Mouse (Mus musculus): ENCODE data around the gene Gm28539.
"Not testable (repeated sequence)": the region's sequence is repeated elsewhere in the genome, so short reads cannot be mapped to it uniquely, and the experiment has no call there.

The Gm28539 gene

GRCm38 (mm10) chr16:18849521-18850190 lies 13.3 kb downstream of the Gm28539 start:
- not testable (repeated sequence) for DNase-seq (ENCODE audit: low spot score in 2 of 2)

- DNase-seq (ENCODE audit: low spot score in 2 of 2): peak in 1 of 2 experiments; percentile 58
These were observed 22.2 kb downstream of the Gm28539 start for GRCm38 (mm10) chr16:18858551-18858950.

GRCm38 (mm10) chr16:18860186-18860585 lies 23.8 kb downstream of the Gm28539 start:
- DNase-seq (ENCODE audit: low spot score in 2 of 2): no peak

DNA sequence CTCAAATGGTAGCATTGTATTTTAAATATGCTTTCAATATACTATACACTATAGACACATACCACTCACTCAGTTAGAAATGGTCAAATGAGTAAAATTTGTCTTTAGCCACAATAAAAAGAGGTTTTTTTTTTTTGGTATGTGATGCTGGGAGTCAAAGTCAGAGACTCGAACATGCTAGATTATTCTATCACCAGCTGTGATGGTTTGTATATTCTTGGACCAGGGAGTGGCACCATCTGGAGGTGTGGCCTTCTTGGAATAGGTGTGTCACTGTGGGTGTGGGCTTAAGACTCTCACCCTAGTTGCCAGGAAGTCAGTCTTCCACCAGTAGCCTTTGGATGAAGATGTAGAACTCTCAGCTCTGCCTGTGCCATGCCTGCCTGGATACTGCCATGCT lies 34.1 kb downstream of the Gm28539 start:
- DNase-seq (ENCODE audit: low spot score in 2 of 2): not testable (repeated sequence)

- DNase-seq (ENCODE audit: low spot score in 2 of 2): no peak
These were observed 39.7 kb downstream of the Gm28539 start for GRCm38 (mm10) chr16:18876091-18876441.

DNA sequence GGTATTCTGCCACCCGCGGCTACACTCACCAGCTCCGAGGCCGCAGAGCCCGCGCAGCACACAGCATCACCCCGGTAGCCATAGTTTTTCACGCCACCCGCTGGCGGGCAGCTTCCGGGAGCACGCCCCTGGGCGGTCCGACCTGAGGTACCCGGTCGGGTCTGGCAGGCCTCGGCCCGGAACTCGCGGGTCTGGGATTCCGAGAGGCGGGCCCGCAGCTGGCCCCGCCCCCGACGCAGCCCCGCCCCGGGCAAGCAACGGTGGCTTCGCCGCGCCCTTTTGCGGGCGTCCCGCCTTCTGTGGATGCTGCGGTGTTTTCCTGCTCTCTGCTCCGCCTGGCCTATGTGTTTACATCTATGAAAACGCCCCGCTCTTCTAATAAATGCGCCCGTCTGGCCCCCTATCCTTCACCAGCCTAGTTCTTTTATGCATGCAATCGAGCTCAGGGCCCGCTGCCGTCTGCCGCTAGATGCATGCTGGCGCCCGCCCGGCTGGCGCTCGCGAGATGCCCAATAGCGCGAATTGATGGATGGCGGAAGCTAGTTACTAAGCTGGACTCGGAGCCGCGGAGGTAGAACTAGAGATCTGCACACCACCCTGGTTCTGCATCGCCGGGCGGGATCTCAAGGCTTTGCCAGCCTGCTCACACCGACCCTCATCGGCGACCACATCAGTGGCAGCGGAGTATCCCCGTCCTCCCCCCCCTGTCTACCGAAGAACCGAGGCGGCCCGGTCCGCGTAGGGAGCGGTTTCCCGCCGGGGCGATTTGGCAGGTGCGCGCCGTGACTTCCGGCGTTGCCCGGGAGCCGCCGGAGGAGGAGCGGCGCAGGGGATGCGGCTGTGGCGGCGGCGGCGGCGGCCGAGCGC lies 40.3 kb downstream of the Gm28539 start, which contains the start of the genes Mrpl40 and Hira:
TSS of gene Mrpl40 (minus strand) at position 421 of the 867 bp plus-strand sequence.
TSS of gene Hira (plus strand) at position 596 of the 867 bp plus-strand sequence.
- DNase-seq (ENCODE audit: low spot score in 2 of 2): peak; percentile 93 to 96

DNA sequence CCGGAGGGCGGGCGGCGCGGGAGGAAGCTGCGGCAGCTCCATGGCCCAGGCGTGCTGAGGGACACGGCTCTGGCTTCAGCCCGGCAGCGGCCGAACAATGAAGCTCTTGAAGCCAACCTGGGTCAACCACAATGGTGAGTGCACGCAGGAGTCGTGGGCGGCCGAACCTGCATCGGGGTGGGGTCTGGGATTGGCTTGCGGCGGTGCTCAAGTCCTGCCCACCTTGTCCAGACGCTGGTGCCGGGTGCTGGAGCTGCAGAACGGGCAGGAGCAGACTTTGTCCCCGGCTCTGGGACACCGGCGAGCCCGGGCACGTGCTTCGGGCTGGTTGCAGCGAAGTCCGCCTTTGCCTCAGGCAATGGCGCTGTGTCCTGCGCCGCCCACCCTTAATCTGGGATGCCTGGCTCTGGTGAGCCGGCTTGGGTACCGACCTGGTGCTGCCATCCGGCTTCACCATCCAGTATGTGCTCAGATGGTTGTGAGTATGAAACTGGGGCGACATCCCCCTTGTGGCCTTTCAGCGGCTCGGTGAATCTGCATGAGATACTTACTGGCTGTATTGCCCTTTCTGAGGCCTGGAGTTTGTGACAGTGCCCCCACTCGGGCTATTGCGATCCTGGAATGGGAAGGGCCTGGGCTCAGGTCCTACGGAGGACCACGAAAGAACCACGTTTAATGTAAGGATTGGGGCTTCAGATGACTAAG lies 41.2 kb downstream of the Gm28539 start:
- peak; percentile 49 to 51 for DNase-seq (ENCODE audit: low spot score in 2 of 2)

DNA sequence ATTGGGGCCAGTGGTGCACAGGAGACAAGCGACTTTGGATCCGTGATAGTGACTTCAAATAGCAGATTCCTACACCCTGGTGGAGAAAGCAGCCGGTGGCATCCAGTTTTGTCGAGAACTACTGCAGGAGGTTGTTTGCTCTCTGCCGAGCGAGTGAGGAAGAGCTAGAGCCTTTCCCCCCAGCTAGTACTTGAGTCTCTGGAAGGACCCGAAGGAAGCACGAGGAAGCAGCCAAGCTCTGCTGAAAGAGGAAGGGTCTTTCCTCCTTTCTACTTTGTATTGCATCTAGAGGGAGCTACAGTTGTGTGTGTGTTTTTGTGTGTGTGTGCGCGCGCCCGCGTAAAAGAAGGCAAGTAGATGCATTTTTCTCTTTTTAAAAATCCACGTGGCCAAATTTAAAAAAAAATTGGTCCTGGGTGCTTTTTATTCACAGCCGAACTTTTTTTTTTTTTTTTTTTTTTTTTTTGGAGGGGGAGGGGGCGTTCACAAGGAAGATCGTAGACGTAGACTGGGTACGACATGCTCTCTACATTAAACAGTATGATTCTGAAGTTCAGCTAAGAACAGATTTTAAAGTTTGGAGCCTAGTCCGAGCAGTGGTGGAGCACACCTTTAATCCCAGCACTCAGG lies 41.8 kb downstream of the Gm28539 start:
- DNase-seq (ENCODE audit: low spot score in 2 of 2): no peak

GRCm38 (mm10) chr16:18884044-18884443 lies 47.7 kb downstream of the Gm28539 start:
- DNase-seq (ENCODE audit: low spot score in 2 of 2): no peak

DNA sequence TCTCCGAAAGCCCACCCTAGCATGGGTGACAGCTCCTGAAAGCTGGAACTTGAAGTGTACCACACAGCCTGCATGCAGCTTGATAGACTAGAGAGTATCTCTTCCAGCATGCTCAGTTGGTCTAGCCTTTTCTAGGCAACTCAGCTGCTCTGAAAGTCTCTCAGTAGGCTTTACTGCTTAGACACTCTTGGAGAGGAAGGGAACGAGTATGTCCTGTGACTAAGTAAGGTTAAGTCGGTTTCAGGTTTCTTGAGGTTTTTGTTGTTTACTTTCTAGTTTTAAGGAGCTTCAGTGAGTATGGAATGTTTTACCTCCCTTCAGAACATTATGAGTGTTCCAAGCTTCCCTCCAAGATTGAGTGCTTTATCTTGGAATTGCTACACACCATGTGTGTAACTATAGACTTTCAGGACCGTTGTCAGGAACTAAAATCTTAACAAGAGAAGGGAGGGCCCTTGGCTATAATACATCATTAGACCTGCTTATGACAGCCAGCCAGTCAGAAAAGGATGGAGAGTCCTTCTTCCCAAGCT lies 57.5 kb downstream of the Gm28539 start:
- no peak for DNase-seq (ENCODE audit: low spot score in 2 of 2)

GRCm38 (mm10) chr16:18895249-18895648 lies 58.9 kb downstream of the Gm28539 start:
- no peak for DNase-seq (ENCODE audit: low spot score in 2 of 2)

GRCm38 (mm10) chr16:18896429-18896828 lies 60.0 kb downstream of the Gm28539 start:
- no peak for DNase-seq (ENCODE audit: low spot score in 2 of 2)

DNA sequence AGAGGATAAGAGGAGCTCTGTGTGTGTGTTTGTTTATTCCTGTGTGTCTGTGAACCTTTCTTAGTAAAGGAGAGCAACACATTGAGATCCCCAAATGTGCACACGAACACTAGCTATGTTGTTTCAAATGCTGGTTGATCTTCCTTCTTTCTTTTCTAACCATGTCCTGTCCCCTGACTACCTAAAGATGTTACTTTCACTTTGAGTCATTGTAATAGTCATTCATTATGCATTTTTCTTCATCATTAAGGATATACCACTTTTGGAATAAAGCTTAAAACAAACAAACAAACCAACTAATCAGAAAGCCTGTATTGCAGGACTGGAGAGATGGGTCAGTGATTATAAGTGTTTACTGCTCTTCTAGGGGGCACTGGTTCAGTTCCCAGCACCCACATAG lies 69.3 kb downstream of the Gm28539 start:
- DNase-seq (ENCODE audit: low spot score in 2 of 2): no peak

DNA sequence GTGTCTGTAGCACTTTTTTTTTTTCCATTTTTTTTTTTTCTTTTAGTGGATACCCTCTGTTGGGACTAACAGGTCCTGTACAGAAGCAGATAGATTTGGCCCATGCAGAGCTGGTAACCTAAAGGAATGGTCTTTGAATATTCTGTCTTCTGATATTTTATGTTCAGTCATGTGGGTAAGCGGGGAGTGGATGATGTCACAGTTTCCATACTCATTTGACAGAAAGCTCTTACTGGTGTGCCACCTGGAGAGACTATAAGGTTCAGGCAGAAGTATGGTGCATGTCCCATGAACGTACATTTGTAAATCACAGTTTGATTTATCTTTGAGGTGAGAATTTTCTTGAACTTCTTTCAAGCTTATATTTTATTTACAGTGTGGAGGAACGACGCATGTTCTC lies 79.7 kb downstream of the Gm28539 start:
- DNase-seq (ENCODE audit: low spot score in 2 of 2): no peak

DNA sequence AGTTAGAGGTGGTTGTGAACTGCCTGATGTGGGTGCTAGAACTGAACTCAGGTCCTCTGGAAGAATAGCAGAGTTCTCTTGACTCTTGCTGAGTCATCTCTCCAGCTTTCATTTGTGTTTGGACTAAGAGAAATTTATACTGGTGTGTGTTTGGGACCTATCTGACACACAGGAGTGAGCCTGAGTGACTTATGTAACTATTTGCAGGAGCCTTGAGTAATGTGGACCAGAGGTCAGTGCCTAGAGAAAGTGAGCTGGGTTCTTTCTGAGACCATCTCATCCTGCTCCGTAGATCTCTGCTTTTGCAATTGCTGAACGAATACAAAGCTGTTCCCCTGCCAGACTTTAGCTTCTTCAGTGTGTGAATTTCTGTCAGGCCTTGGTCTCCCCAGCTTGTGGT lies 85.4 kb downstream of the Gm28539 start:
- no peak for DNase-seq (ENCODE audit: low spot score in 2 of 2)

DNA sequence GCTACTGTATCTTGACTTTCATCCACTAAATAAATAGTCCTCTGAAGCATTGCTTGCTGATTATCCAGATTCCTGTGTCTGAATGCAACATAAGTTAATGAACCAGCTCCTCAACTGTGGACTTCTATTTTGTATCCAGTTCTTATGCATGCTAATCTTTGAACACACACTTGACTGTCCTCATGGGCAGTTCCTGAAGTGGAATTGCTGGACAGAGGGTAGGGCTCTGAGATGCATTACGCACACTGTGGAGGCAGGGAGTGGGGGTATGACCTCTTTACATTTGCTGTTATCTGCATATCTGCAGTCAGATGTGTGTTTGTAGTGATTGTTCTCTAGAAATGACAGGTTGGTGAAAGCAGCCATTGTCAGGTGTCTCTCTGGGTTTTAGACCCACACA lies 91.6 kb downstream of the Gm28539 start:
- no peak for DNase-seq (ENCODE audit: low spot score in 2 of 2)

- no peak for DNase-seq (ENCODE audit: low spot score in 2 of 2)
These were observed 102.1 kb downstream of the Gm28539 start for GRCm38 (mm10) chr16:18938321-18939082.

- no peak for DNase-seq (ENCODE audit: low spot score in 2 of 2)
These were observed 107.5 kb downstream of the Gm28539 start for GRCm38 (mm10) chr16:18943906-18944305.

- DNase-seq (ENCODE audit: low spot score in 2 of 2): no peak
These were observed 112.6 kb downstream of the Gm28539 start for GRCm38 (mm10) chr16:18948941-18949340.

- no peak for DNase-seq (ENCODE audit: low spot score in 2 of 2)
These were observed 114.0 kb downstream of the Gm28539 start for GRCm38 (mm10) chr16:18950351-18950750.

DNA sequence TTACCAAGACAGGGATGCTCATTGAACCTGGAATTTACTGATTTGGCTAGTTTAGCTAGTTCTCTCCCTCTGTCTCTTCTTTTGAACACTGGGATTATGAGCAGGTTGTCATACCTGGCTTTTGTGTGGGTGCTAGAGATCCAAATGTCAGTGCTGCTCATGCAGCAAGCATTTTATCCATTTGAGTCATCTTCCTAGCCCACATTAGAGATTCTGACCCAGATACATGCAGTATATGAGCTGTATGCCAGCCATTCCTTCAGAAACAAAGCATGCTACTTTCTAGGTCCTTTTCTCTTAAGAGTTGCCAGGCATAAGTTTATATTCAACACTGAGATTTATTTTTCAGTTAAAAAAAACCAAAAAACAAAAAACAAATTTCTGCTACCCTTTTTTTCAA lies 116.4 kb downstream of the Gm28539 start:
- DNase-seq (ENCODE audit: low spot score in 2 of 2): no peak

Measured in frontal cortex, postnatal 36 days (tissue).